Mouse (Mus musculus) myocyte (in vitro differentiated cells): Measurements from ENCODE around the gene Ap1m1.

ENCODE experiments used
- E2F4 ChIP-seq: IDR thresholded peaks from one replicate; pipeline ENCODE4 v1.6.1; 2011; ENCODE audit warnings: mild to moderate bottlenecking, control low read depth, moderate library complexity; ENCODE audit not compliant: insufficient read depth
- MAX ChIP-seq: IDR thresholded peaks from one replicate; pipeline ENCODE4 v1.6.1; 2011; ENCODE audit warnings: low read depth, mild to moderate bottlenecking, control low read depth
- POLR2A ChIP-seq: IDR thresholded peaks from one replicate; pipeline ENCODE4 v1.6.1; 2011; ENCODE audit warnings: low read depth, mild to moderate bottlenecking, control low read depth, moderate library complexity; ENCODE audit not compliant: insufficient read length
- USF1 ChIP-seq: IDR thresholded peaks from one replicate; pipeline ENCODE4 v1.6.1; 2011; ENCODE audit warnings: low read depth, mild to moderate bottlenecking, control low read depth, moderate library complexity

DNA sequence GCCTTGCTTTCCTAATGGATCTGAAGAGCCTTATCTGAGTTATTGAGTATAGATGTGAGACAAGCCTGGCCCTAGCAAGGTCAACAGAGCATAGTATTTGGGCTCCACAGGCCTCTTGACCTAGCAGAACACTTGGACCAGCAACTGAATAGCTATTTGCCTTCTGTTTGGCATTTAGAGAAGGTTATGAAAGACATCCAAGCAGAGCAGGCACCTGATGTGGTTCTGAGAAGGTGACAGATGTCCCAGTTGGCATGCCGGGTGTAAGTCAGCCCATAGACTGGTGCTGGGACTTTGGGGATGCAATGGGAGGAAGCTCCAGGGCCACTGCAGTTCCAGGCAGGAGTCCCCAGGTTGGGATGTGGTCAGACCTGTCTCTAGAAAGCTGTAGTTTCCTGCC lies 2.4 kb downstream of the Ap1m1 start:
- TF ChIP-seq MAX (no peak), E2F4 (no peak), POLR2A (no peak), USF1 (no peak)
